Mouse (Mus musculus) MEL (cell line): Measurements from ENCODE around the gene Usp32. TPM values are rescaled to one million over a fixed set of nuclear protein-coding genes. Genes with fewer than 3 reads are reported as not detected.

ENCODE experiments used
- DNase-seq: peaks from one replicate; pipeline ENCODE4 v3.0.0; 2011; ENCODE audit warnings: low read depth, low spot score
- H3K27ac ChIP-seq: 2 replicates; pipeline ENCODE4 v1.5.1; 2012; ENCODE audit warnings: low read depth, mild to moderate bottlenecking, control low read depth, low read length, moderate library complexity; ENCODE audit not compliant: control insufficient read depth
- H3K27me3 ChIP-seq, 2 experiments: fragments of 150-350 bp in 1 of 2; sonication (generic) in 1 of 2; 2 replicates each; pipeline ENCODE4 v1.6.1; 2012; ENCODE audit warnings: low read length in 2 of 2, mild to moderate bottlenecking in 2 of 2, improper control_type of control experiment in 1 of 2, moderate library complexity in 1 of 2; ENCODE audit not compliant: insufficient read depth in 2 of 2, control insufficient read depth in 1 of 2
- H3K36me3 ChIP-seq, 2 experiments: 2 replicates each; pipeline ENCODE4 v1.6.1; 2012 to 2014; ENCODE audit warnings: low read length in 2 of 2, improper control_type of control experiment in 1 of 2, inconsistent platforms in 1 of 2, mild to moderate bottlenecking in 1 of 2; ENCODE audit not compliant: insufficient read depth in 2 of 2, control insufficient read depth in 1 of 2
- H3K4me1 ChIP-seq, 2 experiments: fragments of 150-350 bp in 1 of 2; sonication (generic) in 1 of 2; 2 replicates each; pipeline ENCODE4 v1.6.1; 2012; ENCODE audit warnings: low read length in 2 of 2, improper control_type of control experiment in 1 of 2, mild to moderate bottlenecking in 1 of 2; ENCODE audit not compliant: insufficient read depth in 2 of 2, control insufficient read depth in 1 of 2
- H3K4me3 ChIP-seq, 2 experiments: fragments of 150-350 bp in 1 of 2; sonication (generic) in 1 of 2; 2 replicates each; pipeline ENCODE4 v1.5.1; 2012; ENCODE audit warnings: low read depth in 2 of 2, low read length in 2 of 2, mild to moderate bottlenecking in 2 of 2, moderate library complexity in 2 of 2, control low read depth in 1 of 2, improper control_type of control experiment in 1 of 2; ENCODE audit not compliant: control insufficient read depth in 1 of 2, insufficient read depth in 1 of 2
- H3K79me2 ChIP-seq: 2 replicates; pipeline ENCODE4 v1.6.1; 2012; ENCODE audit warnings: mild to moderate bottlenecking, low read length, moderate library complexity; ENCODE audit not compliant: control insufficient read depth, poor library complexity, insufficient read depth
- H3K9ac ChIP-seq: 2 replicates; pipeline ENCODE4 v1.6.1; 2012; ENCODE audit warnings: low read depth, mild to moderate bottlenecking, control low read depth, low read length, moderate library complexity; ENCODE audit not compliant: control insufficient read depth, poor library complexity, severe bottlenecking
- H3K9me3 ChIP-seq: fragments of 150-350 bp; sonication (generic); replicated peaks from 2 replicates; pipeline ENCODE4 v1.6.1; 2012; ENCODE audit warnings: mild to moderate bottlenecking, low read length, improper control_type of control experiment, moderate library complexity; ENCODE audit not compliant: insufficient read depth
- CHD2 ChIP-seq: IDR thresholded peaks from 2 replicates; pipeline ENCODE4 v1.6.1; 2011; ENCODE audit warnings: low read length, improper control_type of control experiment
- EP300 ChIP-seq, 2 experiments: IDR thresholded peaks; 2 replicates each; pipeline ENCODE4 v1.6.1; 2011; ENCODE audit warnings: improper control_type of control experiment in 2 of 2, low read length in 2 of 2, low read depth in 1 of 2, mild to moderate bottlenecking in 1 of 2
- ETS1 ChIP-seq: IDR thresholded peaks from 2 replicates; pipeline ENCODE4 v1.6.1; 2012; ENCODE audit warnings: low read depth, mild to moderate bottlenecking, inconsistent platforms, low read length, improper control_type of control experiment, moderate library complexity
- GABPA ChIP-seq: IDR thresholded peaks from 2 replicates; pipeline ENCODE4 v1.6.1; 2012; ENCODE audit warnings: low read depth, mild to moderate bottlenecking, inconsistent platforms, low read length, improper control_type of control experiment, moderate library complexity
- GATA1 ChIP-seq: IDR thresholded peaks from 2 replicates; pipeline ENCODE4 v1.6.1; 2011; ENCODE audit warnings: low read depth, low read length, improper control_type of control experiment
- HCFC1 ChIP-seq: IDR thresholded peaks from 2 replicates; pipeline ENCODE4 v1.6.1; 2012; ENCODE audit warnings: low read depth, mild to moderate bottlenecking, inconsistent platforms, low read length, improper control_type of control experiment, moderate library complexity
- MAFK ChIP-seq: IDR thresholded peaks from 2 replicates; pipeline ENCODE4 v1.6.1; 2011; ENCODE audit warnings: low read depth, mild to moderate bottlenecking, low read length, improper control_type of control experiment, borderline replicate concordance
- MAX ChIP-seq: IDR thresholded peaks from 2 replicates; pipeline ENCODE4 v1.6.1; 2011; ENCODE audit warnings: low read length, improper control_type of control experiment
- MAZ ChIP-seq: IDR thresholded peaks from 2 replicates; pipeline ENCODE4 v1.6.1; 2012; ENCODE audit warnings: low read depth, mild to moderate bottlenecking, inconsistent platforms, low read length, improper control_type of control experiment
- MEF2A ChIP-seq: IDR thresholded peaks from 2 replicates; pipeline ENCODE4 v1.6.1; 2014; ENCODE audit warnings: low read depth, mild to moderate bottlenecking, inconsistent platforms, low read length, improper control_type of control experiment; ENCODE audit not compliant: poor library complexity, insufficient replicate concordance, severe bottlenecking; ENCODE audit errors: extremely low read depth
- POLR2AphosphoS5 ChIP-seq: IDR thresholded peaks from 2 replicates; pipeline ENCODE4 v1.6.1; 2012; ENCODE audit warnings: low read depth, borderline replicate concordance, mild to moderate bottlenecking, inconsistent platforms, low read length, moderate library complexity, mixed read lengths
- RCOR1 ChIP-seq: IDR thresholded peaks from 2 replicates; pipeline ENCODE4 v1.6.1; 2012; ENCODE audit warnings: low read depth, mild to moderate bottlenecking, inconsistent platforms, low read length, improper control_type of control experiment
- SIN3A ChIP-seq: IDR thresholded peaks from 2 replicates; pipeline ENCODE4 v1.6.1; 2012; ENCODE audit warnings: low read length, improper control_type of control experiment, inconsistent platforms
- SMC3 ChIP-seq: IDR thresholded peaks from 2 replicates; pipeline ENCODE4 v1.6.1; 2011; ENCODE audit warnings: low read depth, low read length, improper control_type of control experiment
- TCF12 ChIP-seq: IDR thresholded peaks from 2 replicates; pipeline ENCODE4 v1.6.1; 2014; ENCODE audit warnings: low read depth, mild to moderate bottlenecking, inconsistent platforms, low read length, improper control_type of control experiment, moderate library complexity
- UBTF ChIP-seq: IDR thresholded peaks from 2 replicates; pipeline ENCODE4 v1.6.1; 2012; ENCODE audit warnings: low read depth, mild to moderate bottlenecking, inconsistent platforms, low read length, improper control_type of control experiment, moderate library complexity, borderline replicate concordance; ENCODE audit not compliant: insufficient read depth
- ZKSCAN1 ChIP-seq: IDR thresholded peaks from 2 replicates; pipeline ENCODE4 v1.6.1; 2012; ENCODE audit warnings: low read depth, mild to moderate bottlenecking, inconsistent platforms, low read length, improper control_type of control experiment, moderate library complexity
- ZMIZ1 ChIP-seq: IDR thresholded peaks from 2 replicates; pipeline ENCODE4 v1.6.1; 2012; ENCODE audit warnings: low read depth, mild to moderate bottlenecking, inconsistent platforms, low read length, improper control_type of control experiment, moderate library complexity
- ZNF384 ChIP-seq: IDR thresholded peaks from 2 replicates; pipeline ENCODE4 v1.6.1; 2012; ENCODE audit warnings: low read depth, mild to moderate bottlenecking, inconsistent platforms, low read length, improper control_type of control experiment
- polyA plus RNA-seq, 2 experiments: library from polyadenylated mRNA; stranded (reverse) in 1 of 2; unstranded in 1 of 2; fragments of >175 nt in 1 of 2; fragments of >200 nt in 1 of 2; gene quantifications; 2 replicates each; pipeline versions ENCODE4 v1.2.1 to v1.2.4; 2012; ENCODE audit warnings: low replicate concordance in 2 of 2, low read depth in 1 of 2; ENCODE audit not compliant: insufficient read length in 2 of 2, insufficient read depth in 1 of 2, missing spikeins in 1 of 2
- total RNA-seq: library from RNA; depleted of rRNA; stranded (reverse); fragments of 300-350 nt; gene quantifications from 2 replicates; pipeline ENCODE4 v1.2.3, GENCODE M21; 2012

Usp32 gene
- total and polyA plus RNA-seq, 3 experiments: 11.3 to 11.5 TPM; not detected in 1

- no peaks in the 10 kb centered on the region for H3K9me3 ChIP-seq
- no peak for TF ChIP-seq GABPA
- no peak for TF ChIP-seq POLR2AphosphoS5
- no peak for TF ChIP-seq TCF12
- no peak overlapping the region for H3K27ac ChIP-seq
- H3K79me2 ChIP-seq: no peaks in the 10 kb centered on the region
- no peaks in the 10 kb centered on the region for H3K36me3 ChIP-seq
- H3K4me3 ChIP-seq: no peak overlapping the region
- H3K9ac ChIP-seq: no peak overlapping the region
- H3K27me3 ChIP-seq: peaks cover 1 to 2% of the 10 kb centered on the region in 2 experiments; a peak in 1 of 4 replicates
- no peaks in the 10 kb centered on the region for H3K4me1 ChIP-seq
- DNase-seq: no peak
Measured at GRCm38 (mm10) chr11:84960780-84961179, 179.2 kb downstream of the Usp32 start.

- TF ChIP-seq ZMIZ1 (no peak), SMC3 (no peak), ZNF384 (no peak), CHD2 (no peak), GATA1 (no peak), TCF12 (no peak), ZKSCAN1 (no peak), RCOR1 (no peak), MAFK (no peak), SIN3A (no peak)
- TF ChIP-seq, all 39 proteins: peak for 0
- H3K27me3 ChIP-seq: peaks cover 2 to 3% of the 10 kb centered on the region in 2 experiments; a peak in 2 of 4 replicates
- DNase-seq: no peak
Measured at GRCm38 (mm10) chr11:84960291-84960690, 179.7 kb downstream of the Usp32 start.

DNA sequence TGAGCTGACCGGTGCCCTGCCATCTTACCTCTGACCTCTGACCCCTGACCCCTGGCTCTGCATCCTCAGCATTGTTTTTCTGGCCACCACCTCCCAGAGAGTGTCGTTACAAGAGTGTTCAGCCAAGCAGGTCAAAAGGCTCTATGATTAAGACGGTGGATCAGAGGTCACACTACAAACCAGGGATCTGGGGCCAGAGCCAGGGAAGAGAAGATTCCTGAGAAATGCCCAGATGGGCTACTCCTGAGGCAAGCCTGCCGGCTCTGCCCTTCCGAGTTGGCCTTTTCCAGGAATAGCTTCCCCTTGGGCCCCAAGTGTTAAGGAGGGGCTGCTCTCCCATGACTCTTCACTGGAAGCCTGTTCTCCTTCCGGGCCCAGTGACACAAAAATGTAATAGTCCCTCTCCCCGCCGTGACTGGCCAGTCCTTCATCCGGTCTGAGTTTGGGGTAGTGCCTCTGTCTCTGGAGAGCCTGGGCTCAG, 180.2 kb downstream of the Usp32 start:
- TF ChIP-seq EP300 (IDR thresholded peaks at IDR 0.05; ENCODE audit: low read depth in 1 of 2, low read length in 2 of 2): no peak
- no peak for TF ChIP-seq RCOR1
- no peak for TF ChIP-seq UBTF
- no peak for TF ChIP-seq ETS1
- TF ChIP-seq MEF2A: no peak
- TF ChIP-seq MAZ: no peak
- no peak for TF ChIP-seq MAX
- TF ChIP-seq HCFC1: no peak
- TF ChIP-seq, all 39 proteins: peak for 0
- Histone ChIP-seq H3K27me3 (peaks cover 2 to 4% of the 10 kb centered on the region in 2 experiments; a peak in 2 of 4 replicates), H3K9ac (no peak overlapping the region), H3K27ac (no peak overlapping the region), H3K4me1 (no peaks in the 10 kb centered on the region), H3K36me3 (no peaks in the 10 kb centered on the region), H3K4me3 (no peak overlapping the region), H3K9me3 (no peaks in the 10 kb centered on the region), H3K79me2 (no peaks in the 10 kb centered on the region)
- DNase-seq: no peak

More at GRCm38 (mm10) chr11:84960291-84960690, 179.7 kb downstream of the Usp32 start:
- Histone ChIP-seq H3K9ac (no peak overlapping the region), H3K36me3 (no peaks in the 10 kb centered on the region), H3K9me3 (no peaks in the 10 kb centered on the region), H3K27ac (no peak overlapping the region), H3K4me1 (no peaks in the 10 kb centered on the region), H3K79me2 (no peaks in the 10 kb centered on the region), H3K4me3 (no peak overlapping the region)
